Mouse (Mus musculus) CH12.LX (cell line): Measurements from ENCODE around the gene Rab3ip.

Experiments
- CHD1 ChIP-seq: IDR thresholded peaks from 2 replicates; pipeline ENCODE4 v1.6.1; 2012; ENCODE audit warnings: low read depth, low read length, improper control_type of control experiment, inconsistent platforms
- CHD2 ChIP-seq: IDR thresholded peaks from 2 replicates; pipeline ENCODE4 v1.6.1; 2011; ENCODE audit warnings: low read length, improper control_type of control experiment
- CTCF ChIP-seq, 2 experiments: IDR thresholded peaks in 1 of 2; conservative IDR thresholded peaks in 1 of 2; 2 replicates each; pipeline ENCODE4 v1.5.1; 2011 to 2012; ENCODE audit warnings: low read depth in 2 of 2, low read length in 2 of 2, improper control_type of control experiment in 1 of 2, inconsistent platforms in 1 of 2, mild to moderate bottlenecking in 1 of 2, moderate library complexity in 1 of 2
- JUN ChIP-seq: IDR thresholded peaks from 2 replicates; pipeline ENCODE4 v1.6.1; 2011; ENCODE audit warnings: low read depth, mild to moderate bottlenecking, low read length, improper control_type of control experiment, moderate library complexity; ENCODE audit not compliant: insufficient read depth
- KAT2A ChIP-seq: IDR thresholded peaks from 2 replicates; pipeline ENCODE4 v1.6.1; 2012; ENCODE audit warnings: low read length, improper control_type of control experiment, inconsistent platforms; ENCODE audit not compliant: insufficient replicate concordance
- MAFK ChIP-seq: IDR thresholded peaks from 2 replicates; pipeline ENCODE4 v1.6.1; 2011; ENCODE audit warnings: low read length, improper control_type of control experiment; ENCODE audit not compliant: insufficient replicate concordance
- POLR2A ChIP-seq: IDR thresholded peaks from 2 replicates; pipeline ENCODE4 v1.6.1; 2011; ENCODE audit warnings: low read depth, mild to moderate bottlenecking, improper control_type of control experiment, low read length
- SMC3 ChIP-seq: IDR thresholded peaks from 2 replicates; pipeline ENCODE4 v1.6.1; 2011; ENCODE audit warnings: low read depth, low read length, improper control_type of control experiment
- TBP ChIP-seq: conservative IDR thresholded peaks from 2 replicates; pipeline ENCODE4 v1.6.1; 2011; ENCODE audit warnings: low read depth, low read length, improper control_type of control experiment
- TCF12 ChIP-seq: IDR thresholded peaks from 2 replicates; pipeline ENCODE4 v1.6.1; 2014; ENCODE audit warnings: low read depth, mild to moderate bottlenecking, inconsistent platforms, low read length, improper control_type of control experiment
- ZMIZ1 ChIP-seq: IDR thresholded peaks from 2 replicates; pipeline ENCODE4 v1.6.1; 2012; ENCODE audit warnings: low read depth, mild to moderate bottlenecking, inconsistent platforms, low read length, improper control_type of control experiment

DNA sequence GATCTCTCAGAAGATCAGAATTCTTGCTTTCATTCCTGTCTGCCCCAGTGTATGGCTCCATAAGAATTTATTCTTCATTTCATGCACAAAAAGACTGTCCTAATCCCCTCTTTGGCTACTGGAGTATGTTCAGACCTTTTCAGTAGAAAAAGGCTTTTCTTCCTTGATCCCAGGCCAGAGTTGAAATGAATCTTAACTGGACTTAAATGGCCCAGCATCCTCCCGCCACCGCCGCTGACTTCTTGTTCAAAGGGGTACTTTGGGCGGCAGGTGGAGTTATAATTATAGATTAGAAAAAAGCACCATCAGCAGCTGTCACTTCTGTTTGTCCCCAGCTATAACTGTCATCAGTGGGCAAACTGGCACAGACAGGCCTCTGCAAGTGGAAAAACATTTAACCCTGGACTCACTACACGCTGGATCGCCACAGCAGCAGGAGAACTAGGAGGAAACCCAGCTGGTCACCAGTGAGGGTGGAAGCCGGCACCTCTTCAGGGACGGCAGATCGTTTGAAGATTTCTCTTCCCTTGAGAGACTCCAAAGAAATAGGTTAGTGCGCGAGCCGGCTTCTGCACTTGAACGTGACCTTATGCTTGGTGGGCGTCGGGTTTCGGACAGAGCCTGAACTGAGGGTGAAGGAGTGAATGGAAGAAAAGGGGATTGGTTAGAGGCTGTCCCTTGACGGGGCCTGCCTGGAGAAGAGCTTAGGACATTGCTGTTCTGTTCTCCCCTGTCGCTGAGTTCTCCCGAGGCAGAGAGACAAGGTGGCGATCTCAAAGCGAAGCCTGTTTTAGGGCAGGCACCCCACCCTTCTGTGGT is 35.9 kb upstream of the Rab3ip start, which contains the start of gene Best3:
- TF ChIP-seq MAFK, result no peak
- no peak for TF ChIP-seq SMC3
- TF ChIP-seq CTCF (conservative IDR thresholded peaks at IDR 0.05 in 1 of 2, IDR thresholded peaks at IDR 0.05 in 1 of 2; ENCODE audit: low read depth in 2 of 2, low read length in 2 of 2), result no peak
- TF ChIP-seq POLR2A, result no peak
- TF ChIP-seq CHD1, result no peak
- no peak for TF ChIP-seq CHD2
- TF ChIP-seq TCF12, result no peak
- TF ChIP-seq KAT2A, result no peak
- no peak for TF ChIP-seq JUN
- TF ChIP-seq ZMIZ1, result no peak
- TF ChIP-seq TBP, result no peak
